Mouse (Mus musculus) ES-Bruce4 (cell line): ENCODE measurements at regions not wholly inside any gene's neighbourhood (a gene's known extent, or its start where the extent isn't known, plus 50 kb on each side); places are given as distances from the start of the nearest gene placed in this dataset.

Source experiments
- H3K27ac ChIP-seq: 2 replicates; pipeline ENCODE4 v1.5.1; 2012; ENCODE audit warnings: low read length, inconsistent platforms; ENCODE audit not compliant: insufficient read depth
- H3K27me3 ChIP-seq: 2 replicates; pipeline ENCODE4 v1.6.1; 2012; ENCODE audit warnings: mild to moderate bottlenecking, low read length, inconsistent platforms; ENCODE audit not compliant: control insufficient read depth, poor library complexity, insufficient read depth, severe bottlenecking
- H3K36me3 ChIP-seq: 2 replicates; pipeline ENCODE4 v1.6.1; 2012; ENCODE audit warnings: inconsistent platforms, mild to moderate bottlenecking, low read length, moderate library complexity; ENCODE audit not compliant: control insufficient read depth, poor library complexity, insufficient read depth, severe bottlenecking
- H3K4me1 ChIP-seq: one replicate; pipeline ENCODE4 v1.8.1; 2011; ENCODE audit warnings: low read length; ENCODE audit not compliant: control insufficient read depth, insufficient read depth
- H3K4me3 ChIP-seq: 2 replicates; pipeline ENCODE4 v1.5.1; 2011; ENCODE audit warnings: low read depth, mild to moderate bottlenecking, low read length
- H3K9ac ChIP-seq: 2 replicates; pipeline ENCODE4 v1.6.1; 2012; ENCODE audit warnings: low read depth, mild to moderate bottlenecking, inconsistent platforms; ENCODE audit not compliant: poor library complexity, severe bottlenecking
- H3K9me3 ChIP-seq: replicated peaks from 2 replicates; pipeline ENCODE4 v1.6.1; 2012; ENCODE audit warnings: mild to moderate bottlenecking, low read length, inconsistent platforms; ENCODE audit not compliant: control insufficient read depth, poor library complexity, insufficient read depth, severe bottlenecking
- CTCF ChIP-seq: IDR thresholded peaks from one replicate; pipeline ENCODE4 v1.8.1; 2011; ENCODE audit warnings: low read depth, low read length
- EP300 ChIP-seq: IDR thresholded peaks from 2 replicates; pipeline ENCODE4 v1.6.1; 2011; ENCODE audit warnings: low read depth, low read length; ENCODE audit not compliant: insufficient read depth
- POLR2A ChIP-seq: IDR thresholded peaks from one replicate; pipeline ENCODE4 v1.8.1; 2011; ENCODE audit warnings: low read length; ENCODE audit not compliant: insufficient read depth

DNA sequence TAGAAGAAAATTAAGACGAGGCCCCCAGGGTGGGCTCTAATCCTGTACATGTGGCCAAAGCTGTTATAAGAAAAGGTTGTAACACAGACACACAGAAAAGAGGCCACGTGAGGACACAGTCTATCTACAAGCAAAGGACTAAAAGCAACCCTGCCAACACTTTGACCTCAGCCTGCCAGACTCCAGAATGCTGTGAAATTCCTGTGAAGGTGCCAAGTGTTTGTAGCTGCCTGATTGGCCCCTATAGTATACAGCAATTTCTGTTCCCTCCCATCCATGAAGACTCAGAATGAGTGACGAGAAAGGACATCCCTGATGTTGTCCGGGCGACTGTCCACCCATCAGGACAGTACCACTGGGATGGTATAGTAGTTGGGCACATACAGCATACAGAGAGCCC, 209.8 kb upstream of the Arid1b start:
- Histone ChIP-seq H3K27me3 (no peaks in the 10 kb centered on the region), H3K4me3 (no peak overlapping the region), H3K4me1 (no peaks in the 10 kb centered on the region), H3K27ac (no peak overlapping the region), H3K36me3 (no peaks in the 10 kb centered on the region), H3K9ac (no peak overlapping the region), H3K9me3 (no peaks in the 10 kb centered on the region)
- no peak for TF ChIP-seq EP300
- TF ChIP-seq POLR2A: no peak
- TF ChIP-seq CTCF: no peak

DNA sequence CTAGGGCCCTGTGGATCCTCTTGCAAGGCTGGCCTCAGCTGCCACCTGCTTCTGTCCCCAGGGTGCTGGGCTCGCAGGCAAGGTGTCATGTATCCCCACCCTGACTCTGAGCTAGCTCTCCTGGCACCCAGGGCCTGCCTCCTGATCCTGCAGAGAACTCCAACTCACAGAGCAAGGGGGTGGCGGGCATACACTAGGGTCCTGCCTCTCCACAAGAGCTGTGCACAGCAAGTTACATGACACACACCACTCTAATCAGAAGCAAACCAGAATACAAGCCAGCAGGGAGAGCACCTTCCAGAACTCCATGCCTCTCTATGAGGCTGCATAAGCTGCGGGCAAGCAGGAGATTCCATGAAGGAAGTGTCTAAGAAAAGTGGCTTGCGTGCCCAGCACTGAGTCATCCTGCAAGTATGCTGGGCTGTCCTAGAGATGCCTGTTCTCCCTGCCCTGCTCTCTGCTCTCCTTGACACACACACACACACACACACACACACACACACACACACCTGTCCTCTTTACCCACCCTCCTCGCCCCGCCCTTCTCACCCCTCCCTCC, 208.8 kb upstream of the Arid1b start:
- H3K27me3 ChIP-seq: no peaks in the 10 kb centered on the region

DNA sequence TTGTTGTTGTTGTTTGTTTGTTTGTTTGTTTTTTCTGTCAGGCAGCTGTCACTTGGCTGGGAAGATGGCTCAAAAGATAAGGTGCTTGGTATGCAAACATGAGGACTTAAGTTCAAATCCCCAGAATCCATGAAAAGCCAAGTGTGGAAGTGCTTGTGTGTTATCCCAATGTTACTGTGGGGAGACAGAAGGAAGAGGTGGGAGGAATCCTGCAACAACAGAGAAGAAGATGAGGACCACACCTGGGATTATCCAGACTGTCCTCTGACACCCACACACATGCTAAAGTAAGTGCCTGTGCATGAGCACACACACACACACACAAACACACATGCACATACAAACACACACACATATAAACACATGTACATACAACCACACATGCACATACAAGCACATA, 207.6 kb upstream of the Arid1b start:
- Histone ChIP-seq H3K9me3 (no peaks in the 10 kb centered on the region), H3K4me3 (no peak overlapping the region), H3K9ac (no peak overlapping the region), H3K27me3 (no peaks in the 10 kb centered on the region), H3K36me3 (no peaks in the 10 kb centered on the region), H3K27ac (no peak overlapping the region), H3K4me1 (no peaks in the 10 kb centered on the region)
- TF ChIP-seq CTCF (no peak), POLR2A (no peak), EP300 (no peak)

More for the DNA sequence above, 208.8 kb upstream of the Arid1b start:
- no peak overlapping the region for H3K9ac ChIP-seq
- H3K4me1 ChIP-seq: no peaks in the 10 kb centered on the region
- no peak overlapping the region for H3K4me3 ChIP-seq
- no peak for TF ChIP-seq EP300
- no peak for TF ChIP-seq POLR2A
- TF ChIP-seq CTCF: no peak
- no peaks in the 10 kb centered on the region for H3K9me3 ChIP-seq
- H3K27ac ChIP-seq: no peak overlapping the region
- no peaks in the 10 kb centered on the region for H3K36me3 ChIP-seq

DNA sequence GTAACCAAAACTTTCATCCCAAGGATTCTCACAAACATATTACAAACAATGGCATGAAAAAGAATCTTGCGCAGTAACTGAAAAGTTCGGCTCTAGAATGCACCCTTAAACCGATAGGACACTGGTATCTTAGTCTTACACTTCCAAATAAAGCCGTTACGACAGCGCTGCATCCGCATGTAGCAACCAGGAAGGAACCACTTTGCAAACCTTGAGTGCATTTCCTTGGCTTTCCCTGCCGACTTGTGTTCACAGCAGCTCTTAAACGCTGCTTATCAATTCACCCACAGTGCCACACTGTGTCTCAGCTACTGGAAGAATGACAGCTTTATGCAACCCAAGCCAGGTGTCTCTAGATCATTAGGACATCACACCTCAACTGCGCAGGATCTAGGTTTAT, 202.3 kb upstream of the Arid1b start:
- Histone ChIP-seq H3K4me3 (no peak overlapping the region), H3K9me3 (no peaks in the 10 kb centered on the region), H3K4me1 (no peaks in the 10 kb centered on the region), H3K36me3 (no peaks in the 10 kb centered on the region), H3K27ac (no peak overlapping the region), H3K9ac (no peak overlapping the region), H3K27me3 (no peaks in the 10 kb centered on the region)
- TF ChIP-seq POLR2A: no peak
- TF ChIP-seq CTCF: no peak
- no peak for TF ChIP-seq EP300

DNA sequence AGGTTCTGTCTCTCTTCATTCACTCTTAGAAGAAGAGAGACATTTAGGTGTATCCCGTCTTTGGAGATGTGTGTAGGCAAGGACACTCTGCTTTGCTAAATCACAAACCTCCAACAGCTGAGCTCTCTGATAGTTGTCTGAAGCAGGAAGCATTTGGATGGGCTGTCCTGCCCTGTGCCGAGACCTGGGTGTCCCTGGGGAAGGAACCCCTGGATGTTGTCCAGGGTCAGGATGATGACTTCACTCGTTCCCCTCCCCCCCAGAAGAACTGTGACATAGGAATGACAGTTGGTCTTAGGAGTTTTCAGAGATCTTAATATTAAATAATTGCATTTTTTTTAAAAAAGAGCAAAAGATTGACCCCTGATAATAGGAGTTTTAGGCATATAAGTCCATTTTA, 197.9 kb upstream of the Arid1b start:
- Histone ChIP-seq H3K4me3 (no peak overlapping the region), H3K27ac (no peak overlapping the region), H3K4me1 (no peaks in the 10 kb centered on the region), H3K36me3 (no peaks in the 10 kb centered on the region), H3K9me3 (no peaks in the 10 kb centered on the region), H3K27me3 (peaks cover 2% of the 10 kb centered on the region; the same call in 1 of the 2 replicates), H3K9ac (no peak overlapping the region)
- TF ChIP-seq POLR2A (no peak), EP300 (no peak), CTCF (no peak)

DNA sequence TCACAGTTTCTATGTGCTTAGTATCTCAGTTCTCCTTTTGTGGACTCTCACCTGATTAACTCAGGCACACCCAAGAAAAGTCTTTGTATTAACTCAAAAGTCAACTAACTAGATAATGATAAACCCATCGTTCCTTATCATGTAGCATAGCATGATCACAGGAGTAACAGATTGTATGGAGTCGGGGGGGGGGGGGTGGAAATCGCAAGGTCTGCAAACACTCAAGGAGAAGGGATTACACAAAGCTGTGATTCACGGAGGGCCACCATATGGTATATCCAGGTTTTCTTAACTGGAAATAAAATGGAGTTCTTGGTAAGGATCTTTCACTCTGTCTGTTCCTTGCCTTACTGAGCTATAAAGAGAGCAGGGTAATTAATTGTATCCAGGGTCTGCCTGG, 190.1 kb upstream of the Arid1b start:
- TF ChIP-seq EP300 (no peak), POLR2A (no peak), CTCF (no peak)
- H3K9ac ChIP-seq: no peak overlapping the region
- no peak overlapping the region for H3K4me3 ChIP-seq
- H3K36me3 ChIP-seq: no peaks in the 10 kb centered on the region
- no peak overlapping the region for H3K27ac ChIP-seq
- no peaks in the 10 kb centered on the region; the same call in 1 of the 2 replicates for H3K9me3 ChIP-seq
- no peaks in the 10 kb centered on the region for H3K4me1 ChIP-seq
- no peaks in the 10 kb centered on the region for H3K27me3 ChIP-seq
